Mouse (Mus musculus) hindbrain, embryonic 11.5 days (tissue): ENCODE results near the gene Hltf. TPM values are rescaled to one million over a fixed set of nuclear protein-coding genes. Genes with fewer than 3 reads are reported as not detected.
A peak's percentile ranks its signal among the peaks of the same experiment; 100 is the strongest.

Experiments used
- ATAC-seq: fragments of 200-750 bp; cut with Nextera tagmentation; 2 replicates; pipeline ENCODE4 v1.8.0; 2017; ENCODE audit warnings: mild to moderate bottlenecking, moderate TSS enrichment, moderate library complexity; ENCODE audit not compliant: low FRiP score
- DNase-seq: peaks from one replicate; pipeline ENCODE4 v3.0.0-alpha.2; 2015; ENCODE audit warnings: low spot score
- H3K27ac ChIP-seq: fragments of 300-500 bp; sonication (generic); 2 replicates; pipeline ENCODE4 v1.5.1; 2014; ENCODE audit warnings: mild to moderate bottlenecking, low read depth, low read length
- H3K27me3 ChIP-seq: fragments of 300-500 bp; sonication (generic); 2 replicates; pipeline ENCODE4 v1.6.1; 2014; ENCODE audit warnings: mild to moderate bottlenecking, low read length, moderate library complexity, mixed read lengths; ENCODE audit not compliant: control insufficient read depth, insufficient read depth
- H3K36me3 ChIP-seq: fragments of 300-500 bp; sonication (generic); 2 replicates; pipeline ENCODE4 v1.6.1; 2014; ENCODE audit warnings: mild to moderate bottlenecking, low read length, moderate library complexity, mixed read lengths; ENCODE audit not compliant: control insufficient read depth, insufficient read depth
- H3K4me1 ChIP-seq: fragments of 300-500 bp; sonication (generic); replicated peaks from 2 replicates; pipeline ENCODE4 v1.6.1; 2014; ENCODE audit warnings: low read length, mixed read lengths; ENCODE audit not compliant: control insufficient read depth, insufficient read depth
- H3K4me2 ChIP-seq: fragments of 300-500 bp; sonication (generic); replicated peaks from 2 replicates; pipeline ENCODE4 v1.6.1; 2014; ENCODE audit warnings: mild to moderate bottlenecking, low read depth, low read length
- H3K4me3 ChIP-seq: fragments of 300-500 bp; sonication (generic); 2 replicates; pipeline ENCODE4 v1.5.1; 2014; ENCODE audit warnings: low read depth, low read length
- H3K9ac ChIP-seq: fragments of 300-500 bp; sonication (generic); 2 replicates; pipeline ENCODE4 v1.6.1; 2014; ENCODE audit warnings: low read depth, low read length
- H3K9me3 ChIP-seq: fragments of 300-500 bp; sonication (generic); 2 replicates; pipeline ENCODE4 v1.6.1; 2016; ENCODE audit warnings: low read length; ENCODE audit not compliant: control insufficient read depth
- WGBS: fragments of 180-500 bp; shearing (Covaris S2); extraction: QIAGEN DNeasy Blood & Tissue Kit; methylation state at CpG from one replicate; pipeline ENCODE4 v1.1.7; 2014; 5-methylcytosine and 5-hydroxymethylcytosine counted together
- polyA plus RNA-seq: library from polyadenylated mRNA; unstranded; fragments of >200 nt; fragmentation: Nextera tagmentation; extraction: Ambion mirVana; gene quantifications from 2 replicates; pipeline ENCODE4 v1.2.1, GENCODE M21; 2014

Gene Hltf
- polyA plus RNA-seq, 1 experiment from 2014 or later = 25.1 TPM

GRCm38 (mm10) chr3:20058197-20058541 is 558 bp downstream of the Hltf start:
- Histone ChIP-seq H3K4me1 (no peaks in the 10 kb centered on the region), H3K9me3 (no peaks in the 10 kb centered on the region), H3K9ac (peak overlapping the region; percentile 45; the same call in 1 of the 2 replicates), H3K36me3 (0 out of 2 replicates have a peak, but pooled peaks cover 3% of the 10 kb centered on the region), H3K4me3 (peak overlapping the region; percentile 69), H3K27ac (no peak overlapping the region), H3K27me3 (no peaks in the 10 kb centered on the region), H3K4me2 (peak overlapping the region; percentile 45)
- ATAC-seq = no peak
- WGBS = 0% methylated on average over 6 of the region's 9 CpGs
- peak; percentile 35 for DNase-seq

GRCm38 (mm10) chr3:20076145-20077053 is 18.8 kb downstream of the Hltf start:
- ATAC-seq (no peak), DNase-seq (no peak)
- Histone ChIP-seq H3K4me1 (no peaks in the 10 kb centered on the region), H3K4me3 (no peak overlapping the region), H3K27ac (no peak overlapping the region), H3K4me2 (no peak overlapping the region), H3K9ac (no peak overlapping the region), H3K9me3 (no peaks in the 10 kb centered on the region), H3K27me3 (no peaks in the 10 kb centered on the region), H3K36me3 (no peaks in the 10 kb centered on the region)
- WGBS = 91% methylated on average over 11 of the region's 11 CpGs

GRCm38 (mm10) chr3:20082161-20082560 is 24.6 kb downstream of the Hltf start:
- ATAC-seq = no peak
- Histone ChIP-seq H3K9ac (no peak overlapping the region), H3K9me3 (no peaks in the 10 kb centered on the region), H3K4me3 (no peak overlapping the region), H3K27ac (no peak overlapping the region), H3K4me1 (no peaks in the 10 kb centered on the region), H3K36me3 (no peaks in the 10 kb centered on the region), H3K27me3 (no peaks in the 10 kb centered on the region), H3K4me2 (no peak overlapping the region)
- WGBS = 83% methylated on average over 3 of the region's 3 CpGs
- DNase-seq = no peak

GRCm38 (mm10) chr3:20103830-20104229 is 46.2 kb downstream of the Hltf start:
- DNase-seq (no peak), ATAC-seq (no peak)

GRCm38 (mm10) chr3:20104318-20104717 is 46.7 kb downstream of the Hltf start:
- Histone ChIP-seq H3K9me3 (no peaks in the 10 kb centered on the region), H3K9ac (no peak overlapping the region), H3K36me3 (no peaks in the 10 kb centered on the region), H3K27ac (no peak overlapping the region), H3K4me2 (no peak overlapping the region), H3K4me1 (no peaks in the 10 kb centered on the region), H3K27me3 (no peaks in the 10 kb centered on the region), H3K4me3 (no peak overlapping the region)
- ATAC-seq = no peak
- WGBS = 92% methylated on average over 8 of the region's 8 CpGs
- DNase-seq = no peak

More at GRCm38 (mm10) chr3:20103830-20104229, 46.2 kb downstream of the Hltf start:
- no peak overlapping the region for H3K27ac ChIP-seq
- H3K4me3 ChIP-seq = no peak overlapping the region
- 91% methylated on average over 3 of the region's 3 CpGs for whole genome bisulfite sequencing
- no peak overlapping the region for H3K9ac ChIP-seq
- no peaks in the 10 kb centered on the region for H3K27me3 ChIP-seq
- H3K4me1 ChIP-seq = no peaks in the 10 kb centered on the region
- no peaks in the 10 kb centered on the region for H3K9me3 ChIP-seq
- H3K36me3 ChIP-seq = no peaks in the 10 kb centered on the region
- no peak overlapping the region for H3K4me2 ChIP-seq

- no peaks in the 10 kb centered on the region for H3K36me3 ChIP-seq
- no peak overlapping the region for H3K4me3 ChIP-seq
- no peaks in the 10 kb centered on the region for H3K9me3 ChIP-seq
- no peaks in the 10 kb centered on the region for H3K27me3 ChIP-seq
- no peak overlapping the region for H3K9ac ChIP-seq
- no peak overlapping the region for H3K27ac ChIP-seq
- no peaks in the 10 kb centered on the region for H3K4me1 ChIP-seq
- WGBS = 92% methylated on average over 2 of the region's 2 CpGs
- no peak overlapping the region for H3K4me2 ChIP-seq
- ATAC-seq (no peak), DNase-seq (no peak)
Measured at GRCm38 (mm10) chr3:20104776-20105175, 47.2 kb downstream of the Hltf start.

GRCm38 (mm10) chr3:20108881-20109280 is 51.3 kb downstream of the Hltf start:
- no peaks in the 10 kb centered on the region for H3K27me3 ChIP-seq
- H3K9me3 ChIP-seq = no peaks in the 10 kb centered on the region
- no peak overlapping the region for H3K9ac ChIP-seq
- no peak for DNase-seq
- H3K4me2 ChIP-seq = no peak overlapping the region
- no peaks in the 10 kb centered on the region for H3K36me3 ChIP-seq
- WGBS = 92% methylated on average over 5 of the region's 5 CpGs
- no peaks in the 10 kb centered on the region for H3K4me1 ChIP-seq
- ATAC-seq = no peak
- no peak overlapping the region for H3K4me3 ChIP-seq
- no peak overlapping the region for H3K27ac ChIP-seq

- DNase-seq (no peak), ATAC-seq (no peak)
- Histone ChIP-seq H3K36me3 (no peaks in the 10 kb centered on the region), H3K27ac (no peak overlapping the region), H3K9ac (no peak overlapping the region), H3K4me1 (no peaks in the 10 kb centered on the region), H3K4me2 (no peak overlapping the region), H3K27me3 (no peaks in the 10 kb centered on the region), H3K4me3 (no peak overlapping the region), H3K9me3 (no peaks in the 10 kb centered on the region)
- 74% methylated on average over 2 of the region's 2 CpGs for WGBS
Measured at GRCm38 (mm10) chr3:20111913-20112312, 54.3 kb downstream of the Hltf start.

GRCm38 (mm10) chr3:20119044-20119591 is 61.5 kb downstream of the Hltf start:
- Histone ChIP-seq H3K9me3 (no peaks in the 10 kb centered on the region), H3K27me3 (no peaks in the 10 kb centered on the region), H3K36me3 (no peaks in the 10 kb centered on the region), H3K4me2 (no peak overlapping the region), H3K9ac (no peak overlapping the region), H3K27ac (no peak overlapping the region), H3K4me3 (no peak overlapping the region), H3K4me1 (no peaks in the 10 kb centered on the region)
- DNase-seq = no peak
- 90% methylated on average over 19 of the region's 19 CpGs for WGBS
- ATAC-seq = peak; percentile 27; the same call in 1 of the 2 replicates
